ENCODE assay signal across 14 mouse cellular contexts in genomic region chr7:138655940-138656339, GRCm38 (mm10).
A peak's percentile ranks its signal among the peaks of the same experiment; 100 is the strongest.
DNase-seq lines count a peak whose midpoint lies in the region; ATAC-seq lines count a peak whose summit lies in the region.
"Had no signal": no experiment of that assay in that cellular context is flagged by ENCODE, and none has a peak within 500 bp of the region (broad histone marks: within the 10 kb centered on the region; RNA-seq: fewer than 3 reads in every experiment).

No protein-coding gene starts in this region.

- DNase-seq in left cerebral cortex, postnatal 4 days: peak; percentile 44
- DNase-seq in left cerebral cortex, postnatal 25 days (ENCODE audit: low spot score in 2 of 2): no peak
- DNase-seq in cerebellum, adult 18-20 months: peak; percentile 87
- peak; percentile 80 to 85 for DNase-seq in kidney, adult 8-10 months
- DNase-seq in lung, postnatal 10 days: peak; percentile 21
- DNase-seq in right cerebral cortex, adult 18-20 months: no peak
- DNase-seq in layer of hippocampus, adult 18-20 months (ENCODE audit: low spot score in 2 of 2): no peak
- no peak for DNase-seq in forebrain, embryonic 11.5 days (ENCODE audit: low spot score)
- DNase-seq: adrenal gland, postnatal 25 days; thymus, postnatal 4 days had no signal

- H3K27me3 ChIP-seq in forebrain, embryonic 11.5 days (ENCODE audit: control insufficient read depth, insufficient read depth, low read length): no peaks in the 10 kb centered on the region
- H3K27me3 ChIP-seq: liver, embryonic 12.5 days; neural tube, embryonic 13.5 days had no signal

- intact Hi-C loops in left cerebral cortex, postnatal 4 days (cut with DNase I): no loop called here
- intact Hi-C loops in left cerebral cortex, postnatal 25 days (cut with DNase I): no loop called here

- no peak for ATAC-seq in forebrain, embryonic 11.5 days (replicated peaks; ENCODE audit: low FRiP score)
- ATAC-seq: CD4-positive, CD25-positive, alpha-beta regulatory T cell, adult 4 months; liver, embryonic 12.5 days had no signal

- no peaks in the 10 kb centered on the region for H3K4me1 ChIP-seq in forebrain, embryonic 11.5 days (replicated peaks; ENCODE audit: control insufficient read depth, insufficient read depth, low read length)
- H3K4me1 ChIP-seq: liver, embryonic 12.5 days had no signal

- no peaks in the 10 kb centered on the region for H3K36me3 ChIP-seq in forebrain, embryonic 11.5 days (ENCODE audit: control insufficient read depth, insufficient read depth, low read length)
- H3K36me3 ChIP-seq: liver, embryonic 12.5 days; midbrain, embryonic 10.5 days; neural tube, embryonic 13.5 days had no signal

- no peak overlapping the region for H3K9ac ChIP-seq in forebrain, embryonic 11.5 days (ENCODE audit: low read length)
- H3K9ac ChIP-seq: liver, embryonic 12.5 days; neural tube, embryonic 13.5 days had no signal

- no peak overlapping the region for H3K27ac ChIP-seq in forebrain, embryonic 11.5 days (ENCODE audit: low read depth, low read length)
- H3K27ac ChIP-seq: liver, embryonic 12.5 days; midbrain, embryonic 10.5 days; neural tube, embryonic 13.5 days had no signal

- no peak overlapping the region for H3K4me2 ChIP-seq in forebrain, embryonic 11.5 days (ENCODE audit: low read depth, low read length, severe bottlenecking)
- H3K4me2 ChIP-seq: liver, embryonic 12.5 days; neural tube, embryonic 13.5 days had no signal

- no peaks in the 10 kb centered on the region for H3K9me3 ChIP-seq in forebrain, embryonic 11.5 days (ENCODE audit: control insufficient read depth, low read length)
- H3K9me3 ChIP-seq: liver, embryonic 12.5 days; midbrain, embryonic 10.5 days had no signal

- no peak overlapping the region for H3K4me3 ChIP-seq in forebrain, embryonic 11.5 days (ENCODE audit: low read depth, low read length)
- H3K4me3 ChIP-seq: liver, embryonic 12.5 days; midbrain, embryonic 10.5 days; neural tube, embryonic 13.5 days had no signal

- 75% methylated on average over 3 of the region's 3 CpGs for WGBS in forebrain, embryonic 11.5 days

Comparison
In these comparisons a context has a peak if more than half of its experiments do, and no peak if none do; other contexts are left out.
1. DNase-seq: peak in left cerebral cortex, postnatal 4 days (single experiment), cerebellum, adult 18-20 months (2 of 2), kidney, adult 8-10 months (2 of 2) and lung, postnatal 10 days (single experiment); none in left cerebral cortex, postnatal 25 days (0 of 2), right cerebral cortex, adult 18-20 months (single experiment), layer of hippocampus, adult 18-20 months (0 of 2) and forebrain, embryonic 11.5 days (single experiment).